8 mouse cellular contexts compared by ENCODE assay signal in the genomic region with DNA sequence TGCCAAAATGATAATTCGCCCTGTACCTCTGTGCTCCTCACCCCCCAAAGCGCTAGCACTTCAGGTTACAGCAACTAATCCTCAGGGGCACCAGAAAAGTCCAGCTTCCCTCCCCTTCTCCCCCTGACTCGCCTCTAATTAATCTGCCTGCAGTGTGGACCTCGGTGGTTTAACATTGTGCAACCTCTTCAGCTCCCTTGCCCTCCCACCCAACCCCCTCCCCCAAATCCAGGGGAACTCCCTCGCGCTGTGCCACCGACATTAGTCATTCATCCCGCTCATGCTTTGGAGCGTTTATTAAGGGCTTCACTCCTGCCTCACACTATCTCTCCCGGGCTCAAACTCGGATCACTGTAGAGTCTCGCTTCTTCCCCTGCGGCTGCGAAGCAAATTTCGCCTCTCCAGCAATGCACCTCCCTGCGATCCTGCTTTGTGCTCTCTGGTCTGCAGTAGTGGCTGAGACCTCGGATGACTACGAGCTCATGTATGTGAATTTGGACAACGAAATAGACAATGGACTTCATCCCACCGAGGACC. TPM values are rescaled to one million over a fixed set of nuclear protein-coding genes. Genes with fewer than 3 reads are reported as not detected.
DNase-seq lines count a peak whose midpoint lies in the region; ATAC-seq and TF ChIP-seq lines count a peak whose summit lies in the region.

A gene (plus strand): TSS at position 256 of the 537 bp plus-strand sequence.

- peak within 1 kb of the TSS; percentile 80 for H3K9ac ChIP-seq in kidney, embryonic 16.5 days (replicated peaks; ENCODE audit: low read length)
- peak within 1 kb of the TSS; percentile 58 for H3K9ac ChIP-seq in heart, embryonic 15.5 days
- no peak within 1 kb of the TSS for H3K9ac ChIP-seq in liver, embryonic 15.5 days

- no peaks in the 10 kb centered on the region for H3K36me3 ChIP-seq in kidney, embryonic 16.5 days (ENCODE audit: insufficient read depth, low read length)
- no peaks in the 10 kb centered on the region for H3K36me3 ChIP-seq in heart, embryonic 15.5 days
- H3K36me3 ChIP-seq in liver, embryonic 15.5 days (replicated peaks): no peaks in the 10 kb centered on the region

- H3K27ac ChIP-seq in kidney, embryonic 16.5 days (ENCODE audit: low read length): peak within 1 kb of the TSS; percentile 91
- peak within 1 kb of the TSS; percentile 63 for H3K27ac ChIP-seq in heart, embryonic 15.5 days
- H3K27ac ChIP-seq in liver, embryonic 15.5 days (replicated peaks): no peak within 1 kb of the TSS
- no peak within 1 kb of the TSS for H3K27ac ChIP-seq in cerebellum, adult 2 months (ENCODE audit: insufficient read depth, low read length)

- peaks cover 24% of the 10 kb centered on the region for H3K4me1 ChIP-seq in kidney, embryonic 16.5 days (ENCODE audit: insufficient read depth, low read length)
- peaks cover 8% of the 10 kb centered on the region for H3K4me1 ChIP-seq in heart, embryonic 15.5 days (replicated peaks)
- H3K4me1 ChIP-seq in liver, embryonic 15.5 days (replicated peaks): no peaks in the 10 kb centered on the region
- no peaks in the 10 kb centered on the region for H3K4me1 ChIP-seq in cerebellum, adult 2 months (ENCODE audit: control insufficient read depth, insufficient read depth, low read length)

- DNase-seq in kidney, postnatal 14 days: no peak
- DNase-seq in brain, embryonic 14.5 days (ENCODE audit: low read depth): peak; percentile 73
- no peak for DNase-seq in adrenal gland, postnatal 10 days
- no peak for DNase-seq in left cerebral cortex, adult 9 months (ENCODE audit: low spot score in 2 of 2)
- DNase-seq in cerebellum, adult 2 months: no peak

- H3K27me3 ChIP-seq in kidney, embryonic 16.5 days (ENCODE audit: insufficient read depth, low read length): no peaks in the 10 kb centered on the region; the same call in 1 of the 2 replicates
- peaks cover 8% of the 10 kb centered on the region for H3K27me3 ChIP-seq in heart, embryonic 15.5 days
- peaks cover 45% of the 10 kb centered on the region for H3K27me3 ChIP-seq in liver, embryonic 15.5 days
- H3K27me3 ChIP-seq in cerebellum, adult 2 months (ENCODE audit: control insufficient read depth, insufficient read depth, low read length): no peaks in the 10 kb centered on the region

- TF ChIP-seq CTCF in brain, embryonic 14.5 days (IDR thresholded peaks at IDR 0.05; ENCODE audit: borderline replicate concordance, extremely low read depth, insufficient read depth, insufficient read length): no peak
- no peak for TF ChIP-seq CTCF in cerebellum, adult 2 months (IDR thresholded peaks at IDR 0.05; ENCODE audit: borderline replicate concordance, insufficient read depth, low read depth, low read length)

- H3K4me3 ChIP-seq in kidney, embryonic 16.5 days (ENCODE audit: low read length): peak within 1 kb of the TSS; percentile 59
- H3K4me3 ChIP-seq in heart, embryonic 15.5 days: peak within 1 kb of the TSS; percentile 62
- peak within 1 kb of the TSS; percentile 35 for H3K4me3 ChIP-seq in liver, embryonic 15.5 days (replicated peaks)
- no peak within 1 kb of the TSS for H3K4me3 ChIP-seq in cerebellum, adult 2 months (replicated peaks; ENCODE audit: insufficient read depth, low read depth, low read length)

- peak within 1 kb of the TSS; percentile 93 for H3K4me2 ChIP-seq in kidney, embryonic 16.5 days (replicated peaks; ENCODE audit: low read depth, low read length)
- peak within 1 kb of the TSS; percentile 97 for H3K4me2 ChIP-seq in heart, embryonic 15.5 days
- peak within 1 kb of the TSS; percentile 66 for H3K4me2 ChIP-seq in liver, embryonic 15.5 days

- WGBS in kidney, embryonic 16.5 days: 6% methylated on average over 20 of the region's 20 CpGs
- 7% methylated on average over 20 of the region's 20 CpGs for WGBS in heart, embryonic 15.5 days
- WGBS in liver, embryonic 15.5 days (ENCODE audit: insufficient replicate concordance): 5% methylated on average over 20 of the region's 20 CpGs
- 11% methylated on average over 20 of the region's 20 CpGs for WGBS in cerebellum, adult 2 months

- ATAC-seq in kidney, embryonic 16.5 days (ENCODE audit: low FRiP score, low TSS enrichment): peak; percentile 33; the same call in 1 of the 2 replicates
- ATAC-seq in heart, embryonic 15.5 days (replicated peaks; ENCODE audit: insufficient number of reproducible peaks, insufficient read depth, low FRiP score, low read depth): no peak
- ATAC-seq in liver, embryonic 15.5 days (ENCODE audit: insufficient read depth): no peak

- no peaks in the 10 kb centered on the region for H3K9me3 ChIP-seq in kidney, embryonic 16.5 days (ENCODE audit: low read length)
- H3K9me3 ChIP-seq in heart, embryonic 15.5 days (replicated peaks): no peaks in the 10 kb centered on the region
- no peaks in the 10 kb centered on the region for H3K9me3 ChIP-seq in liver, embryonic 15.5 days (replicated peaks)

- no peak for TF ChIP-seq POLR2A in brain, embryonic 14.5 days (IDR thresholded peaks at IDR 0.05; ENCODE audit: borderline replicate concordance, extremely low read depth, insufficient read depth, insufficient read length, poor library complexity, severe bottlenecking)
- no peak for TF ChIP-seq POLR2A in cerebellum, adult 2 months (IDR thresholded peaks at IDR 0.05; ENCODE audit: borderline replicate concordance, insufficient read depth, low read length)

RNA-seq across cellular contexts. Expression of the gene that starts here (rescaled TPM):
- 11.5 and 12.5 TPM in 2 replicates for polyA plus RNA-seq in kidney, embryonic 16.5 days (2015; fragmentation: Nextera tagmentation; extraction: Ambion mirVana)
- 13.4 and 19.2 TPM in 2 replicates for polyA plus RNA-seq in brain, embryonic 14.5 days (2012; rRNA removed)
- 6.2 and 7.9 TPM in 2 replicates for polyA plus RNA-seq in heart, embryonic 15.5 days (2015; fragmentation: Nextera tagmentation; extraction: Ambion mirVana)
- 0.12 and 0.17 TPM in 2 replicates for polyA plus RNA-seq in liver, embryonic 15.5 days (2015; fragmentation: Nextera tagmentation; extraction: Ambion mirVana)
- total RNA-seq in adrenal gland, postnatal 10 days (2021): 1 to 10 TPM in 1 of 2 experiments, under 1 TPM in 1; 0.99 to 1.5 TPM
- 0.39 and 0.41 TPM in 2 replicates for polyA plus RNA-seq in cerebellum, adult 2 months (2012; rRNA removed)

Comparison
In these comparisons a context has a peak if more than half of its experiments do, and no peak if none do; other contexts are left out.
1. H3K27ac ChIP-seq: peak in kidney, embryonic 16.5 days (single experiment) and heart, embryonic 15.5 days (single experiment); none in liver, embryonic 15.5 days (single experiment) and cerebellum, adult 2 months (single experiment).
2. Peak in every context shown above with its lines, with median percentiles within 50 percentile points of each other: H3K4me2 ChIP-seq.